Mouse (Mus musculus) CH12.LX (cell line): ENCODE measurements around the gene Kat2b. TPM values are rescaled to one million over a fixed set of nuclear protein-coding genes. Genes with fewer than 3 reads are reported as not detected.
A peak's percentile ranks its signal among the peaks of the same experiment; 100 is the strongest.

Experiments
- DNase-seq: peaks from one replicate; pipeline ENCODE4 v3.0.0-alpha.2; 2013; ENCODE audit errors: extremely low read depth
- H3K27ac ChIP-seq: 2 replicates; pipeline ENCODE4 v1.5.1; 2012; ENCODE audit warnings: low read depth, mild to moderate bottlenecking, control low read depth, moderate library complexity; ENCODE audit not compliant: insufficient read depth
- H3K27me3 ChIP-seq: replicated peaks from 2 replicates; pipeline ENCODE3; 2012; ENCODE audit warnings: inconsistent platforms
- H3K36me3 ChIP-seq, 2 experiments: replicated peaks in 1 of 2; 2 replicates each; pipeline versions ENCODE3 to v1.6.1; 2012; ENCODE audit warnings: inconsistent platforms in 1 of 2, low read length in 1 of 2, mild to moderate bottlenecking in 1 of 2, mixed read lengths in 1 of 2, moderate library complexity in 1 of 2; ENCODE audit not compliant: control insufficient read depth in 1 of 2, insufficient read depth in 1 of 2
- H3K4me1 ChIP-seq, 2 experiments: 2 replicates each; pipeline ENCODE4 v1.6.1; 2012; ENCODE audit warnings: inconsistent platforms in 1 of 2, moderate library complexity in 1 of 2; ENCODE audit not compliant: insufficient read depth in 2 of 2, control insufficient read depth in 1 of 2
- H3K4me2 ChIP-seq: 2 replicates; pipeline ENCODE4 v1.6.1; 2012; ENCODE audit warnings: low read depth, mild to moderate bottlenecking, control low read depth; ENCODE audit not compliant: poor library complexity, insufficient read depth, severe bottlenecking
- H3K4me3 ChIP-seq, 3 experiments: fragments of 150-350 bp in 1 of 3; sonication (generic) in 1 of 3; replicated peaks in 1 of 3; 2 replicates each; pipeline versions ENCODE3 to v1.5.1; 2011 to 2012; ENCODE audit warnings: low read depth in 2 of 3, low read length in 2 of 3, mild to moderate bottlenecking in 2 of 3, moderate library complexity in 2 of 3, control low read depth in 1 of 3, improper control_type of control experiment in 1 of 3, inconsistent platforms in 1 of 3, mixed read lengths in 1 of 3; ENCODE audit not compliant: poor library complexity in 1 of 3
- H3K79me2 ChIP-seq: replicated peaks from 2 replicates; pipeline ENCODE4 v1.6.1; 2012; ENCODE audit warnings: mild to moderate bottlenecking, moderate library complexity; ENCODE audit not compliant: control insufficient read depth, poor library complexity, insufficient read depth, severe bottlenecking; ENCODE audit errors: extremely low read depth
- H3K9ac ChIP-seq: 2 replicates; pipeline ENCODE4 v1.6.1; 2012; ENCODE audit warnings: low read depth, mild to moderate bottlenecking, control low read depth, moderate library complexity; ENCODE audit not compliant: insufficient read depth
- H3K9me3 ChIP-seq: replicated peaks from 2 replicates; pipeline ENCODE3; 2012; ENCODE audit warnings: low read length, inconsistent platforms, mixed read lengths
- CHD1 ChIP-seq: IDR thresholded peaks from 2 replicates; pipeline ENCODE4 v1.6.1; 2012; ENCODE audit warnings: low read depth, low read length, improper control_type of control experiment, inconsistent platforms
- CHD2 ChIP-seq: IDR thresholded peaks from 2 replicates; pipeline ENCODE4 v1.6.1; 2011; ENCODE audit warnings: low read length, improper control_type of control experiment
- CTCF ChIP-seq, 2 experiments: IDR thresholded peaks in 1 of 2; conservative IDR thresholded peaks in 1 of 2; 2 replicates each; pipeline ENCODE4 v1.5.1; 2011 to 2012; ENCODE audit warnings: low read depth in 2 of 2, low read length in 2 of 2, improper control_type of control experiment in 1 of 2, inconsistent platforms in 1 of 2, mild to moderate bottlenecking in 1 of 2, moderate library complexity in 1 of 2
- EP300 ChIP-seq: IDR thresholded peaks from 2 replicates; pipeline ENCODE4 v1.6.1; 2011; ENCODE audit warnings: low read length, improper control_type of control experiment
- ETS1 ChIP-seq: conservative IDR thresholded peaks from 2 replicates; pipeline ENCODE4 v1.6.1; 2012; ENCODE audit warnings: low read depth, mild to moderate bottlenecking, inconsistent platforms, low read length, improper control_type of control experiment, moderate library complexity
- HCFC1 ChIP-seq: IDR thresholded peaks from 2 replicates; pipeline ENCODE4 v1.6.1; 2012; ENCODE audit warnings: low read depth, mild to moderate bottlenecking, inconsistent platforms, low read length, improper control_type of control experiment
- IRF4 ChIP-seq: IDR thresholded peaks from 2 replicates; pipeline ENCODE4 v1.6.1; 2014; ENCODE audit warnings: low read depth, mild to moderate bottlenecking, inconsistent platforms, low read length, improper control_type of control experiment
- JUN ChIP-seq: IDR thresholded peaks from 2 replicates; pipeline ENCODE4 v1.6.1; 2011; ENCODE audit warnings: low read depth, mild to moderate bottlenecking, low read length, improper control_type of control experiment, moderate library complexity; ENCODE audit not compliant: insufficient read depth
- JUND ChIP-seq: conservative IDR thresholded peaks from 2 replicates; pipeline ENCODE4 v1.6.1; 2011; ENCODE audit warnings: low read depth, low read length, improper control_type of control experiment
- MAFK ChIP-seq: IDR thresholded peaks from 2 replicates; pipeline ENCODE4 v1.6.1; 2011; ENCODE audit warnings: low read length, improper control_type of control experiment; ENCODE audit not compliant: insufficient replicate concordance
- MXI1 ChIP-seq: IDR thresholded peaks from 2 replicates; pipeline ENCODE4 v1.6.1; 2011; ENCODE audit warnings: mild to moderate bottlenecking, low read depth, low read length, improper control_type of control experiment
- POLR2A ChIP-seq: IDR thresholded peaks from 2 replicates; pipeline ENCODE4 v1.6.1; 2011; ENCODE audit warnings: low read depth, mild to moderate bottlenecking, improper control_type of control experiment, low read length
- RAD21 ChIP-seq: IDR thresholded peaks from 2 replicates; pipeline ENCODE4 v1.6.1; 2011; ENCODE audit warnings: low read depth, mild to moderate bottlenecking, low read length, improper control_type of control experiment, moderate library complexity
- SIN3A ChIP-seq: IDR thresholded peaks from 2 replicates; pipeline ENCODE4 v1.6.1; 2012; ENCODE audit warnings: low read length, improper control_type of control experiment, inconsistent platforms
- USF1 ChIP-seq: IDR thresholded peaks from 2 replicates; pipeline ENCODE4 v1.6.1; 2014; ENCODE audit warnings: low read depth, mild to moderate bottlenecking, inconsistent platforms, low read length, improper control_type of control experiment
- USF2 ChIP-seq: conservative IDR thresholded peaks from 2 replicates; pipeline ENCODE4 v1.6.1; 2011; ENCODE audit warnings: low read depth, low read length, improper control_type of control experiment
- ZMIZ1 ChIP-seq: IDR thresholded peaks from 2 replicates; pipeline ENCODE4 v1.6.1; 2012; ENCODE audit warnings: low read depth, mild to moderate bottlenecking, inconsistent platforms, low read length, improper control_type of control experiment
- dilution Hi-C: fragments of 300-500 bp; cut with MboI; formaldehyde crosslinking; loops from 2 replicates; pipeline ENCODE4 v1.14.3; 2020; ENCODE audit warnings: low sequenced_read_pairs; ENCODE audit not compliant: extremely low pct_unique_long_range_greater_than_20kb, extremely low pct_ligation_motif_present
- in situ Hi-C: fragments of 300-500 bp; cut with MboI; formaldehyde crosslinking; loops from 3 replicates; pipeline ENCODE4 v1.14.3; 2019; ENCODE audit warnings: low sequenced_read_pairs, low pct_ligation_motif_present, low pct_unique_long_range_greater_than_20kb, mixed read lengths
- polyA plus RNA-seq: library from polyadenylated mRNA; unstranded; fragments of >175 nt; gene quantifications from 2 replicates; pipeline ENCODE4 v1.2.1, GENCODE M21; 2012; ENCODE audit warnings: low read depth; ENCODE audit not compliant: insufficient read length
- total RNA-seq, 2 experiments: library from RNA; depleted of rRNA; stranded (reverse); fragments of 300-350 nt in 1 of 2; fragments of >200 nt in 1 of 2; gene quantifications; 2 replicates each; pipeline ENCODE4 v1.2.3; 2012 to 2014

Gene Kat2b
- total and polyA plus RNA-seq, 3 experiments: 3.6 to 4.6 (median 4.1) TPM

GRCm38 (mm10) chr17:53678716-53679115 is 112.1 kb downstream of the Kat2b start:
- TF ChIP-seq ETS1: no peak
- TF ChIP-seq RAD21: peak; percentile 18
- TF ChIP-seq HCFC1: no peak
- TF ChIP-seq CTCF (conservative IDR thresholded peaks at IDR 0.05 in 1 of 2, IDR thresholded peaks at IDR 0.05 in 1 of 2; ENCODE audit: low read depth in 2 of 2, low read length in 2 of 2): peak in 1 of 2 experiments; percentile 41; a peak in 2 of 4 replicates
- no peak for TF ChIP-seq MXI1
- Histone ChIP-seq H3K36me3 (peaks cover 41 to 84% of the 10 kb centered on the region in 2 experiments), H3K4me2 (no peak overlapping the region), H3K4me3 (no peak overlapping the region), H3K9me3 (no peaks in the 10 kb centered on the region), H3K27me3 (no peaks in the 10 kb centered on the region), H3K79me2 (peaks cover 3% of the 10 kb centered on the region), H3K9ac (no peak overlapping the region), H3K4me1 (peaks cover 0 to 6% of the 10 kb centered on the region in 2 experiments; a peak in 2 of 4 replicates), H3K27ac (no peak overlapping the region)
- in situ Hi-C loops: no loop called here
- DNase-seq: peak; percentile 18
- dilution Hi-C loops: no loop called here

DNA sequence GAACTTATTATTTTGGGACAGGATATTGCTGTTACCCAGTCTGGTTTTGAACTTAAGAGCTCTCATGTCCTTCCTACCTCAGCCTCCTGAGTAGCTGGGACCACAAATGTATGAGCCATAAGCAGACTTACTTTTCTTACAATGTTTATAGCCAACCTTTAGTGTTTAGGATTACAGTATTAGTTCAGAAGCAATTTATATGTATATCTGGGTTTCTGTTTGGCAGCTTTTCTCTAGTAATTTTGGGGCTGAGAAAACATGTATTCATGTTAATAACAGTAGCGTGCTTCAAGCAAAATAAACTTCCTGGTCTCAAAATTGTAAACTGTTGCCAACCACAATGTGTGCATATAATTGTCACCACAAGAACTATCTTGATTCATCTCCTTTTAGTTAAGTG is 121.7 kb downstream of the Kat2b start:
- no peaks in the 10 kb centered on the region for H3K27me3 ChIP-seq
- TF ChIP-seq SIN3A (no peak), MXI1 (no peak), USF2 (no peak), CHD2 (no peak), ZMIZ1 (no peak), MAFK (no peak), POLR2A (no peak), USF1 (no peak), IRF4 (no peak), EP300 (no peak), JUN (no peak), JUND (no peak), CHD1 (no peak), RAD21 (no peak)
- TF ChIP-seq, all 38 proteins: peak for 0
- dilution Hi-C loops (no loop called here), in situ Hi-C loops (no loop called here)
- Histone ChIP-seq H3K9ac (peak overlapping the region; percentile 73), H3K4me1 (peaks cover 3 to 36% of the 10 kb centered on the region in 2 experiments; a peak in 3 of 4 replicates), H3K4me3 (peak overlapping the region; percentile 63 to 70 (median 66)), H3K79me2 (peaks cover 25% of the 10 kb centered on the region), H3K36me3 (peaks cover 18 to 39% of the 10 kb centered on the region in 2 experiments), H3K27ac (no peak overlapping the region), H3K9me3 (no peaks in the 10 kb centered on the region), H3K4me2 (peak overlapping the region; percentile 39; the same call in 1 of the 2 replicates)
- peak; percentile 24 for DNase-seq
